Mouse (Mus musculus): ENCODE results near the gene Ice1.

GRCm38 (mm10) chr13:70547457-70547856 lies 90.0 kb downstream of the Ice1 start:
- no peak for TF ChIP-seq CTCF (IDR thresholded peaks at IDR 0.05)
- TF ChIP-seq EP300 (IDR thresholded peaks at IDR 0.05), result no peak
